In genomic region chr5:53880724-53881123, GRCm38 (mm10) we compare ENCODE assay signal across 14 mouse cellular contexts.
DNase-seq lines count a peak whose midpoint lies in the region; ATAC-seq and TF ChIP-seq lines count a peak whose summit lies in the region.
"Had no signal": no experiment of that assay in that cellular context is flagged by ENCODE, and none has a peak within 500 bp of the region (broad histone marks: within the 10 kb centered on the region; RNA-seq: fewer than 3 reads in every experiment).

No protein-coding gene starts in this region.

- peak overlapping the region; percentile 51; the same call in 1 of the 2 replicates for H3K27ac ChIP-seq in lung, embryonic 14.5 days (ENCODE audit: low read depth)
- H3K27ac ChIP-seq: embryonic facial prominence, embryonic 13.5 days; liver, embryonic 15.5 days had no signal

- no peak overlapping the region for H3K4me3 ChIP-seq in lung, embryonic 14.5 days (ENCODE audit: low read depth, low read length)
- H3K4me3 ChIP-seq: embryonic facial prominence, embryonic 13.5 days; liver, embryonic 15.5 days had no signal

- H3K9ac ChIP-seq in lung, embryonic 14.5 days, result no peak overlapping the region
- H3K9ac ChIP-seq: embryonic facial prominence, embryonic 13.5 days; liver, embryonic 15.5 days had no signal

- H3K36me3 ChIP-seq in lung, embryonic 14.5 days (ENCODE audit: insufficient read depth), result 0 out of 2 replicates have a peak, but pooled peaks cover 5% of the 10 kb centered on the region
- H3K36me3 ChIP-seq: liver, embryonic 15.5 days had no signal

- H3K9me3 ChIP-seq in lung, embryonic 14.5 days (ENCODE audit: low read depth, low read length), result no peaks in the 10 kb centered on the region
- H3K9me3 ChIP-seq: embryonic facial prominence, embryonic 13.5 days; liver, embryonic 15.5 days had no signal

- peak; percentile 73 for ATAC-seq in lung, embryonic 14.5 days (ENCODE audit: insufficient read depth)
- ATAC-seq: CD4-positive, CD25-positive, alpha-beta regulatory T cell, adult 4 months; Patski had no signal

- H3K27me3 ChIP-seq in lung, embryonic 14.5 days (ENCODE audit: insufficient read depth, low read length), result no peaks in the 10 kb centered on the region
- H3K27me3 ChIP-seq: embryonic facial prominence, embryonic 13.5 days; liver, embryonic 15.5 days; Patski had no signal

- peak; percentile 92 for DNase-seq in heart, adult 11 months
- no peak for DNase-seq in heart, postnatal 25 days (ENCODE audit: low spot score)
- DNase-seq in brain, embryonic 14.5 days (ENCODE audit: low read depth), result peak; percentile 26
- peak; percentile 14 for DNase-seq in heart, postnatal 4 days
- peak; percentile 72 for DNase-seq in lung, embryonic 14.5 days
- no peak for DNase-seq in natural killer cell, adult 2 months (ENCODE audit: low spot score in 2 of 2)
- DNase-seq in urinary bladder, postnatal 36 days (ENCODE audit: low spot score in 2 of 2), result no peak
- no peak for DNase-seq in left cerebral cortex, adult 9 months (ENCODE audit: low spot score in 2 of 2)
- DNase-seq: cerebellum, adult 2 months; thymus, postnatal 14 days had no signal

- H3K4me2 ChIP-seq in lung, embryonic 14.5 days, result no peak overlapping the region
- H3K4me2 ChIP-seq: embryonic facial prominence, embryonic 13.5 days; liver, embryonic 15.5 days had no signal

- no peak for TF ChIP-seq CTCF in brain, embryonic 14.5 days (IDR thresholded peaks at IDR 0.05; ENCODE audit: borderline replicate concordance, extremely low read depth, insufficient read depth, insufficient read length)
- no peak for TF ChIP-seq CTCF in lung, embryonic 14.5 days (IDR thresholded peaks at IDR 0.05; ENCODE audit: low read depth)

- WGBS in lung, embryonic 14.5 days, result 30% methylated on average over 4 of the region's 4 CpGs

- H3K4me1 ChIP-seq in lung, embryonic 14.5 days (ENCODE audit: insufficient read depth), result no peaks in the 10 kb centered on the region
- H3K4me1 ChIP-seq: embryonic facial prominence, embryonic 13.5 days; liver, embryonic 15.5 days had no signal

- intact Hi-C loops in heart, postnatal 25 days (cut with DNase I), result loop anchor here (5.0 kb wide), 1 partner anchor 47 kb away; no protein-coding TSS in a partner anchor

- no peak for TF ChIP-seq POLR2A in brain, embryonic 14.5 days (IDR thresholded peaks at IDR 0.05; ENCODE audit: borderline replicate concordance, extremely low read depth, insufficient read depth, insufficient read length, poor library complexity, severe bottlenecking)

Comparison
In these comparisons a context has a peak if more than half of its experiments do, and no peak if none do; other contexts are left out.
1. DNase-seq: peak in heart, adult 11 months (single experiment), brain, embryonic 14.5 days (single experiment), heart, postnatal 4 days (single experiment) and lung, embryonic 14.5 days (single experiment); none in heart, postnatal 25 days (single experiment), natural killer cell, adult 2 months (0 of 2), urinary bladder, postnatal 36 days (0 of 2) and left cerebral cortex, adult 9 months (0 of 2).